Mouse (Mus musculus) neural tube, embryonic 12.5 days (tissue): ENCODE measurements at regions not wholly inside any gene's neighbourhood (a gene's known extent, or its start where the extent isn't known, plus 50 kb on each side); places are given as distances from the start of the nearest gene placed in this dataset.

ENCODE experiments used
- ATAC-seq: fragments of 200-750 bp; cut with Nextera tagmentation; 2 replicates; pipeline ENCODE4 v1.8.0; 2017; ENCODE audit warnings: low read depth, mild to moderate bottlenecking, moderate TSS enrichment, moderate library complexity; ENCODE audit not compliant: low FRiP score
- H3K27ac ChIP-seq: fragments of 300-500 bp; sonication (generic); 2 replicates; pipeline ENCODE4 v1.5.1; 2016
- H3K27me3 ChIP-seq: fragments of 300-500 bp; sonication (generic); replicated peaks from 2 replicates; pipeline ENCODE4 v1.6.1; 2016; ENCODE audit warnings: mild to moderate bottlenecking
- H3K36me3 ChIP-seq: fragments of 300-500 bp; sonication (generic); 2 replicates; pipeline ENCODE4 v1.6.1; 2016; ENCODE audit warnings: mild to moderate bottlenecking
- H3K4me1 ChIP-seq: fragments of 300-500 bp; sonication (generic); 2 replicates; pipeline ENCODE4 v1.6.1; 2016
- H3K4me2 ChIP-seq: fragments of 300-500 bp; sonication (generic); replicated peaks from 2 replicates; pipeline ENCODE4 v1.6.1; 2016; ENCODE audit warnings: mild to moderate bottlenecking
- H3K4me3 ChIP-seq: fragments of 300-500 bp; sonication (generic); 2 replicates; pipeline ENCODE4 v1.5.1; 2016
- H3K9ac ChIP-seq: fragments of 300-500 bp; sonication (generic); 2 replicates; pipeline ENCODE4 v1.6.1; 2016; ENCODE audit warnings: mild to moderate bottlenecking
- H3K9me3 ChIP-seq: fragments of 300-500 bp; sonication (generic); 2 replicates; pipeline ENCODE4 v1.6.1; 2016; ENCODE audit warnings: mild to moderate bottlenecking
- WGBS: fragments of 180-500 bp; shearing (Covaris S2); methylation state at CpG from one replicate; pipeline ENCODE4 v1.1.7; 2016; 5-methylcytosine and 5-hydroxymethylcytosine counted together

- Histone ChIP-seq H3K36me3 (no peaks in the 10 kb centered on the region), H3K9ac (no peak overlapping the region), H3K9me3 (no peaks in the 10 kb centered on the region), H3K4me3 (no peak overlapping the region; the same call in 1 of the 2 replicates), H3K27ac (no peak overlapping the region), H3K27me3 (no peaks in the 10 kb centered on the region), H3K4me1 (no peaks in the 10 kb centered on the region), H3K4me2 (peak overlapping the region; percentile 57; the same call in 1 of the 2 replicates)
- no peak for ATAC-seq
- 85% methylated on average over 10 of the region's 10 CpGs for WGBS
Measured at GRCm38 (mm10) chr2:10826134-10826767, 345.7 kb upstream of the Prkcq start.

GRCm38 (mm10) chr2:10839976-10840375, 331.9 kb upstream of the Prkcq start:
- ATAC-seq, result no peak
- Histone ChIP-seq H3K4me2 (no peak overlapping the region), H3K4me1 (no peaks in the 10 kb centered on the region), H3K4me3 (no peak overlapping the region), H3K27ac (no peak overlapping the region), H3K36me3 (no peaks in the 10 kb centered on the region), H3K9ac (no peak overlapping the region), H3K9me3 (no peaks in the 10 kb centered on the region), H3K27me3 (no peaks in the 10 kb centered on the region)
- WGBS, result 61% methylated on average over 5 of the region's 5 CpGs

DNA sequence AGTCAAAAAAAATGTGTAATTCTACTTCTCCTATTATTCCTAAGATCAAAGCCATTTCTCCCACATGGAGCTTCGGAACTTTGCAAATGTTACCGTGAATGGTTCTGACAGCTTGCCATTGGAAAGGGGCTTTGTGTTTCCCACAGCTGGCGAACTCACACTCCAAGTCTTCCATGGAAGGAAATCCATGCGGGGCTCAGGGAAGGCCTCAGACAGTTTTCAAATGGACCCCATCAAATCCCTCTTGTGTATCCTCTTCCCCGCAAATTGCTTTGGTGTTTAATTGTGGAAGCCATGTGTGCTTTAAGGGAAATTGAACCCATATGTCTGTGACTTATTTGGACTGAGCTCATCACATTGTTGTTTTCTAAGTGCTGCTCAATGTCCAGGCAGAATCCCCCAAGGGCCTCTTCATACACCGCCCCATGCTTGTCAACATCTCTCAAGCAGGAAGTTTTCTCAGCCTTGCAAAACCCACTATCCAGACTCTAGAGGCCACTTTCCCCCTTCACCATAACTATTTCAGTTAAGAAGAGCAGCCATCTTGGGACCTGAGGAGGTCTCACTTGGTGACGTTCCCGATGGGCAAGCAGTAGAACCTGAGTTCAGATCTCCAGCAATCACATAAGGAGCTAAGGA, 310.1 kb upstream of the Prkcq start:
- no peaks in the 10 kb centered on the region for H3K36me3 ChIP-seq
- H3K9me3 ChIP-seq, result no peaks in the 10 kb centered on the region
- 77% methylated on average over 8 of the region's 8 CpGs for WGBS
- no peak overlapping the region for H3K27ac ChIP-seq
- H3K4me3 ChIP-seq, result no peak overlapping the region
- H3K4me1 ChIP-seq, result no peaks in the 10 kb centered on the region
- H3K9ac ChIP-seq, result no peak overlapping the region
- ATAC-seq, result no peak
- no peak overlapping the region for H3K4me2 ChIP-seq
- H3K27me3 ChIP-seq, result no peaks in the 10 kb centered on the region

- 84% methylated on average over 2 of the region's 2 CpGs for WGBS
- ATAC-seq, result no peak
- H3K9ac ChIP-seq, result no peak overlapping the region
- H3K4me2 ChIP-seq, result no peak overlapping the region
- no peaks in the 10 kb centered on the region for H3K4me1 ChIP-seq
- no peak overlapping the region for H3K27ac ChIP-seq
- H3K36me3 ChIP-seq, result no peaks in the 10 kb centered on the region
- no peaks in the 10 kb centered on the region for H3K9me3 ChIP-seq
- H3K27me3 ChIP-seq, result no peaks in the 10 kb centered on the region
- no peak overlapping the region for H3K4me3 ChIP-seq
Measured at GRCm38 (mm10) chr2:10864451-10864850, 307.5 kb upstream of the Prkcq start.

- Histone ChIP-seq H3K36me3 (no peaks in the 10 kb centered on the region), H3K9me3 (no peaks in the 10 kb centered on the region), H3K27me3 (no peaks in the 10 kb centered on the region), H3K4me3 (no peak overlapping the region), H3K9ac (no peak overlapping the region), H3K4me1 (no peaks in the 10 kb centered on the region), H3K27ac (no peak overlapping the region), H3K4me2 (no peak overlapping the region)
- WGBS, result 89% methylated on average over 4 of the region's 4 CpGs
- no peak for ATAC-seq
Measured at GRCm38 (mm10) chr2:10874303-10874702, 297.6 kb upstream of the Prkcq start.

GRCm38 (mm10) chr2:10901926-10902325, 270.0 kb upstream of the Prkcq start:
- Histone ChIP-seq H3K9ac (no peak overlapping the region), H3K9me3 (no peaks in the 10 kb centered on the region), H3K4me3 (no peak overlapping the region), H3K27ac (no peak overlapping the region), H3K36me3 (no peaks in the 10 kb centered on the region), H3K27me3 (no peaks in the 10 kb centered on the region), H3K4me2 (no peak overlapping the region), H3K4me1 (no peaks in the 10 kb centered on the region)
- WGBS, result 88% methylated on average over 3 of the region's 3 CpGs
- no peak for ATAC-seq

- no peak overlapping the region for H3K4me2 ChIP-seq
Measured at GRCm38 (mm10) chr2:10919955-10920354, 252.0 kb upstream of the Prkcq start.

GRCm38 (mm10) chr2:10920686-10921485, 251.0 kb upstream of the Prkcq start:
- Histone ChIP-seq H3K27me3 (0 out of 2 replicates have a peak, but pooled peaks cover 2% of the 10 kb centered on the region), H3K9me3 (no peaks in the 10 kb centered on the region), H3K27ac (no peak overlapping the region), H3K9ac (no peak overlapping the region), H3K36me3 (no peaks in the 10 kb centered on the region), H3K4me2 (no peak overlapping the region), H3K4me3 (no peak overlapping the region), H3K4me1 (no peaks in the 10 kb centered on the region)
- WGBS, result 68% methylated on average over 8 of the region's 8 CpGs
- no peak for ATAC-seq

More at GRCm38 (mm10) chr2:10919955-10920354, 252.0 kb upstream of the Prkcq start:
- Histone ChIP-seq H3K4me3 (no peak overlapping the region), H3K9me3 (no peaks in the 10 kb centered on the region), H3K27ac (no peak overlapping the region), H3K4me1 (no peaks in the 10 kb centered on the region), H3K9ac (no peak overlapping the region), H3K36me3 (no peaks in the 10 kb centered on the region), H3K27me3 (0 out of 2 replicates have a peak, but pooled peaks cover 2% of the 10 kb centered on the region)
- no peak for ATAC-seq

GRCm38 (mm10) chr2:10921486-10922450, 250.1 kb upstream of the Prkcq start:
- no peak for ATAC-seq
- WGBS, result 45% methylated on average over 13 of the region's 13 CpGs
- H3K4me2 ChIP-seq, result 0 out of 2 replicates have a peak overlapping the region, but pooled peaks have one; percentile 7

GRCm38 (mm10) chr2:10923984-10924383, 247.9 kb upstream of the Prkcq start:
- no peaks in the 10 kb centered on the region for H3K4me1 ChIP-seq
- H3K27me3 ChIP-seq, result 0 out of 2 replicates have a peak, but pooled peaks cover 2% of the 10 kb centered on the region
- no peak for ATAC-seq
- no peak overlapping the region for H3K9ac ChIP-seq
- H3K4me3 ChIP-seq, result no peak overlapping the region
- H3K27ac ChIP-seq, result no peak overlapping the region
- H3K36me3 ChIP-seq, result no peaks in the 10 kb centered on the region
- H3K4me2 ChIP-seq, result no peak overlapping the region
- H3K9me3 ChIP-seq, result no peaks in the 10 kb centered on the region
- 85% methylated on average over 4 of the region's 4 CpGs for WGBS

More at GRCm38 (mm10) chr2:10921486-10922450, 250.1 kb upstream of the Prkcq start:
- Histone ChIP-seq H3K4me1 (no peaks in the 10 kb centered on the region), H3K4me3 (no peak overlapping the region), H3K9me3 (no peaks in the 10 kb centered on the region), H3K9ac (no peak overlapping the region), H3K27me3 (0 out of 2 replicates have a peak, but pooled peaks cover 2% of the 10 kb centered on the region), H3K36me3 (no peaks in the 10 kb centered on the region), H3K27ac (no peak overlapping the region)

- no peak for ATAC-seq
- Histone ChIP-seq H3K4me1 (no peaks in the 10 kb centered on the region), H3K27me3 (0 out of 2 replicates have a peak, but pooled peaks cover under 1% of the 10 kb centered on the region), H3K36me3 (no peaks in the 10 kb centered on the region), H3K4me2 (no peak overlapping the region), H3K27ac (no peak overlapping the region), H3K9ac (no peak overlapping the region), H3K9me3 (no peaks in the 10 kb centered on the region), H3K4me3 (no peak overlapping the region)
- WGBS, result 71% methylated on average over 7 of the region's 7 CpGs
Measured at GRCm38 (mm10) chr2:10925361-10925760, 246.5 kb upstream of the Prkcq start.
